Mouse (Mus musculus) testis, postnatal 14 days (tissue): ENCODE measurements around the gene 2810004N23Rik.

Experiments
- DNase-seq: peaks from one replicate; pipeline ENCODE4 v3.0.0; 2021; ENCODE audit warnings: low spot score

Gene 2810004N23Rik

DNA sequence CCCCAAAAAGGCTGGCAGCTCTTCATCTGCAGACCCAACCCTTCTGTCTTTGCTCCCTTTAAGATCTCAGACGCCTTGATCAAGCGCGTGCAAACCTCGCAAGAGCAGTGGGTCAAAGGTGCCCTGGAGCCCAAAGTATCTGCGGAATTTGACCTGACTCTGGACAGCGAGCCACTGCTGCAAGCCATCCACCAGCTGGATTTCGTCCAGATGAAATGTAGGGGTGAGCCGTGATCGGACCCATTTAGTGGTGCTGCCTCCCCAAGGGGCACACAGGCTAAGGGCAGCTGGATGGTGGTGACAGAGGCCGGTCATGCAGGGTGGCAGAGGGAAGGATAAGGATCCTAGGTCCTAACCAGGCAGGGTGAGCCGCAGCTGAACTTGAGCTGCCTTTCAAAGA lies 42.8 kb downstream of the 2810004N23Rik start:
- no peak for DNase-seq

DNA sequence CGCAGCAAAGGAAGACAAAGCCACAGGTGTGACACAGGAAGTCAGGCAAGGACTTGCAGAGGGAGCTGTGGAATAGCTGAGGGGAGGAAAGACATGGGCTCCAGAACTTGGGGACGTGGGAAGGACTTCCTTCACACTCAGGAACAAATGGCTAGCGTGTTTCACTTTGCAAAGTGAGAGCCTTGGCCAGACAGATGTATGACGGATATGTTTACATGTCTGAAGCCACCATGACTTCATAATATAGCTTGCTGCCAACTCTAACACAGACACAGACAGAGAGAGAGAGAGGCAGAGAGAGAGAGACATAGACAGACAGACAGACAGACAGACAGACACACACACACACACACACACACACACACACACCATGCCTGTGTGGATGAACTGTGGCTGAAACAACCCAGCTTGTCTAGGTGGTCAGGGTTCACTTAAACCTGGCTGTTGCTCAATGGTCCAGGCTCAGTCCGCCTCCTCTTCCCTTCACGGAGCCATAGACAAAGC lies 43.3 kb downstream of the 2810004N23Rik start:
- no peak for DNase-seq

DNA sequence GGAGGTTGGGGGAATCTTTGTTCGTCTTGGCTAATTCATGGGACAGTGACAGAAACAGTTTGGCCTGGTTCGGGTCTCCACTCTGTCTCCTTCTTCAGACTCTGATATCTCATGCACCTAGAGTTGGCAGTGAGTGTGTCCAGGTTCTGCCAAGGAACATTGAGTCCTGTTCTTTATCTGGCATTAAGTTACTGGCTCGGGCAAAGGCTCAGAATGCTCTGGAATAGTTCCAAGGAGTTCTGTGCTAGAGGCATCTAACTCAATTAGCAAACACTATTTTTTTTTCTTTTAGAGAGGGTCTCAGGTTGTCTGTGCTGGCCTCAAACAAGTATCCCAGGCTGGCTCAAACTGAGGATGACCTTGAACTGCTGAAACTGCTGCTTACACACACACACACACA lies 45.6 kb downstream of the 2810004N23Rik start:
- peak; percentile 69 for DNase-seq

DNA sequence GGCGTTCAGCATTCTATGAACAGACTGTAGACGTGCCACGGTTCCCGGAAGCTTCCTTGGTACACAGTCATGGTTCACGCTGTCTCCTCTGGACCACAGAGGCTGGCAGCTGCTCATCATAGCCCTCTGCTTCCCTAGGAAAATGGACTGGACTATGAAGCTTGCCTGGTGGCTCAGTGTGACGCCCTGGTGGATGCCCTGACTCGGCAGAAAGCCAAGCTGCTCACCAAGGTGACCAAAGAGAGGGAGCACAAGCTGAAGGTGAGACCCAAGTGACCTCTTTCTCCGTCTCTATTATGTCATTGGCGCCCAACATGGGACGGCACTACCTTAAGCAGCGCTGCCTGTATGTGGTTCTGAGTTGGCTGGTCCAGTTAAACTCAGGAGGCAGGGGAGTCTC lies 46.1 kb downstream of the 2810004N23Rik start:
- DNase-seq = no peak

DNA sequence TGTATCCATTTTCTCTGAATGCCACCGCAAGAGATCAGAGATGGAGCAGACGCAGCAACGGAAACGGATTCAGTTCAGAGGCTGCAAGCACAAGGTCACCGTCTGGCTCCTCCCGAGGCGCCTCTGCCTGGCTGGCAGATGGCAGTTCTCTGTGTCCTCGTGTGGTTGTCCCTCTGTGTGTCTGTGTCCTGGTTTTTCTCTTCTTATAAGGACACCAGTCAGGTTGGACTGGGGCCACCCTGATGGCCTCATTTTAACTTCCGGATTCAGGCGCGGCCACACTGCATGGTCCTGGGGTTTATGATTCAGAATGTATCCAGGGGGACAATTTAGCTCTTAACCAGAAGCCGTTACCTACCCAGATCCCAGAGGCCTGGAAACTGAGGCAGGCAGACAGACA lies 47.0 kb downstream of the 2810004N23Rik start:
- DNase-seq = no peak

DNA sequence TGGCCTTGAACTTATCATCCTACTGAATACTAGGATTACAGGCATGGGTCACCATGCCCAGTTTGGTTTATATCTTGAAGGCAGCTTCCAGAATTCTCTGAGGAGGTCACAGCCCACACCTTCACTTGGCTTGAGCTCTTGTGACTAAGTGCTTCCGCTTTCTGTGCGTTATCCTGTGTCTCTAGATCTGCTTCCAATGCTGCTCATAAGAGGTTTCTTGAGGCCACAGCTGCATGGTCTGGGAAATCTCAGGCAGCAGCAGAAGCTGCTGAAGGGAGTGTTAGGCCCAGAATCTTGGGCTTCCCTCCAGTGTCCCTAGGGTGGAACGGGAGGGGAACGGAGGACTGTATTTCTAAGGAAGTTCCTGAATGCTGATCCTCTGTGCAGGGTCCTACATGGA lies 49.6 kb downstream of the 2810004N23Rik start:
- no peak for DNase-seq

DNA sequence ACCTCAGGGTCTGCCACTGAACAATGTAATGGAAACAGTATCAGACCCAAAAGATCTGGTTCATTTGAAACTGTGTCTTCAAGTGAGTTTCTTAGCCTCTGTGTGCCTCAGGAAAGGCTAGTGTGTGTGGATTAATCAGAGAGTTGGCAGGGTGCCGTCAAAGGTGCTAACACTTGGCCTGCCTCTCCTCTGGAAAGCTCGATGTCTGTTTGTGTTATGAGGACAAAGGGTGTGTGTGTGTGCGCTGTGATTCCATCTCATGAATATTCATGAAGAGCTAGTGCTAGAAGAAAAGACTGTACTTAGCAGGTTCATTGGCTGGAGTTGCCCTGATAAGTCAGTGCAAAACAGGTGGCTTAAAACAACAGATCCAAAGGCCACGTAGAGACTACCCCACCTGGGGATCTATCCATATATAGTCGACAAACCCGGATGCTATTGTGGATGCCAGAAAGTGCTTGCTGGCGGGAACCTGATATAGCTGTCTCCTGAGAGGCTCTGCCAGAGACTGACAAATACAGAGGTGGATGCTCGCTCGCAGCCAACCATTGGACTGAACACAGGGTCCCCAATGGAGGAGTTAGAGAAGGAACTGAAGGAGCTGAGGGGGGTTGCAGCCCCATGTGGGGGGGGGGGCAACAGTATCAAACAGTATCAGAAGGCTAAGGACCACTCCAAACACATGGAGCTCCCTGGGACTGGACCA lies 52.1 kb downstream of the 2810004N23Rik start:
- DNase-seq = no peak

DNA sequence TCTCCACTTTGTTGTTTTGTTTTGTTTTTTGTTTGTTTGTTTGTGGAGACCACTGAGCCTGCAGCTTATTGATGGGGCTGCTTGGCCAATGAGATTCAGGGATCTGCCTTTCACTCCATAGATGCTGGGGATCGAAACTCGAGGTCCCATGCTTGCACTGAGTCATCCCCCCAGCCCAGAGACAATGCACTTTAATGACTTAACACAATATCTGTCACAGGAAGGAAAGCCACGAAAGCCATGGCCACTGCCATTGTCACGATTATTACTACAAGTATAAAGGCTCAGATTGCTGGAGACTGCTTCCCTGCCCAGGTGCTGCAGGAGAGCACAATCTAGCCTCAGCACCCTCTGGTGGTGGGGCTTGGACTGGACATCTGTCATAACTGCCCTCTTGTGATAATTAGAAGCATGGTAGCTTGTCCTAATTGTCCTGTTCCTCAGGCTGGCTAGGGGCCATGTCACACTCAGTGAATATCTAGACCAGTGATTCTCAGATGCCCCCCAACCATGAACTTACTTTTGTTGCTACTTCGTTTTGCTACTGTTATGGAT lies 52.8 kb downstream of the 2810004N23Rik start:
- no peak for DNase-seq

DNA sequence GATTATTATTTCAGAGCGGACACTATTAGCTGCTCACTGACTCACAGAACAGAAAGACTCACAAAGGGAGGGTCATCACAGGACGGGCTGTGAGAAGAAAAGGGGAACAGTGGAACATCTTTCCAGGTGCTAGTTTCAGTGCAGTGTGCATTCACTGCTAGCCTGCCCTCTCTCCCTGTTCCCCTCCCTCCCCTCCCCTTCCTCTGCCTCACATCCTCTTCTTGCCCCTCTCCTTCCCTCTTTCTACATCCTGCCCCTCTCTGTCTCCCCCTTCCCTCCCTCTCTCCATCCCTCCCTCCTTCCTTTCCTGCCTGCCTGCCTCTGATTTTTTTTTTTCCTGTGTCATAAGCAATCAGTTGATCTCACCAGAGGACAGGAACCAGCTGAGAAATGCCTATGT lies 53.5 kb downstream of the 2810004N23Rik start:
- DNase-seq = no peak

DNA sequence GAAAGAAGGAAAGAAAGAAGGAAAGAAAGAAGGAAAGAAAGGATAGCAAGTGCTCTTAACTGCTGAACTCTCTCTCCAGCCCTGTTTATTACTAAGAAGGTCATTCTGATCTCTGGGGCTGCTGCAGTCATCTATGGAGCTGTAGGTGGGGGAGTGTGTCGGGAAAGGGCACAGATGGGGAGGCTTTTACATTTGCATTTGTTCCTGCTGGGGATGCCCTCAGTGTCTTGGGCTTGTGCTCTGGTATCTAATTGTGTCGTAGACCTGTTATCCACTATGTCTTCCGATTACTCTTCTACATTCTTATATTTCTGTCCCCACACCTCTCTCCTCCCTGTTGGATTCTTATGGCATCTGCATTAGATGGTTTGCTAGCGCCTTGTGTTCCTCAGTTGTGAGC lies 56.9 kb downstream of the 2810004N23Rik start:
- no peak for DNase-seq

DNA sequence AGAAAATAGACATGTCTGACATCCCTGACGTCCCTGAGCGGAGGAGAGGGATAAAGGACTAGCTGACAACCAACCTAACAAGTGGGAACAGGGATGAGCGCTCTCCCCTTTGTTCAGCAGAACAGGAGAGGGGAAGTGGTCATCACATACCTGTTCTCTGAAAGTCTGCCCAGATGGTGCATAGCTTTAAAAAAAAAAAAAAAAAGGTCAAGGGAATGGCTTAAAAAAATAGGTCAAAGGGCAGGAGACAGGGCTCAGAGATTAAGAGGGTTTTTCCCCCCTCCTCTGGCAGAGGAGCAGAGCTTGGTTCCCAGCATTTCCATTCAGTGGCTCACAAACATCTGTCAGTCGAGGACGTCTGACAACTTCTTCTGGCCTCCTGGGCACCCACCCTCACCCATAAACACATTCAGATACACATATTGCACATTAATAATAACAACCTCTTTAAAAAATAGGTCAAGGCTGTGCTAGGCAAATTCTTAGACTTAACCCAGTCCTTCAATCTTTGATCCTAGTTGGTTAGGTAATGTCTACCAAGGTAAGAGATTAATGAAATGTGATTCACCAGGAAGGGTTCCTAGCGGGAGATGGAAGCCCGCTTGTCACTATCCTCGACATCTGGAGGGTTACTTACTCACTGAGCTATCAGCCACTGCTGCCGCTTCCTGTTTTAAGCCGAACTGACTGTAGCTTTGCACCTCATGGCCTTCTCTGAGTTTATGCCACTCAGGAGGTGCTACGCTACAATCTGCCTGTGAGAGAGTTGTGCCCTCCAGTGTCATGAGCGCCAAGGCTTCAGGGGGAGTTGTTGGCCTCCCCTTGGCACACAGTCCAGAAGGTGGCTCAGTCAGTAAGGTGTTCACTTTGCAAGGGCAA lies 58.9 kb downstream of the 2810004N23Rik start:
- DNase-seq = no peak

DNA sequence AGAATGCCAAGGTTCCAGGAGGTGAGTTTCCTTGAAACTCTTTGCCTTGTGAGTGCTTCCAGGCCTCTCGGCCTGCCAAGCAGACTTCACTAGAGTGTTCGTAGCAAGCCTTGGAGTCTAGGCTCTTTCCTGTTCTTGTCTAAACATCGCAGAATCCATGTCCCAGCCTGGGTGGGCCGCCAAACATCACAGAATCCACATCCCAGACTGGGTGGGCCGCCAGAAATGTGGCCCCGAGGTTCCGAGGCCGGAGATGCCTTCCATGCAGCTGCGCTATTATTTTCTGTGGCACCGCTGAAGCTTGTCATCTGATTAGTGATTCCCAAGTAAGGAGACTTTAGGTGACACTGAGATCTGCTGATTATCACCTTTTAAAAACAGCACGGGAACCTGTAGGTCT lies 62.4 kb downstream of the 2810004N23Rik start:
- DNase-seq = no peak

DNA sequence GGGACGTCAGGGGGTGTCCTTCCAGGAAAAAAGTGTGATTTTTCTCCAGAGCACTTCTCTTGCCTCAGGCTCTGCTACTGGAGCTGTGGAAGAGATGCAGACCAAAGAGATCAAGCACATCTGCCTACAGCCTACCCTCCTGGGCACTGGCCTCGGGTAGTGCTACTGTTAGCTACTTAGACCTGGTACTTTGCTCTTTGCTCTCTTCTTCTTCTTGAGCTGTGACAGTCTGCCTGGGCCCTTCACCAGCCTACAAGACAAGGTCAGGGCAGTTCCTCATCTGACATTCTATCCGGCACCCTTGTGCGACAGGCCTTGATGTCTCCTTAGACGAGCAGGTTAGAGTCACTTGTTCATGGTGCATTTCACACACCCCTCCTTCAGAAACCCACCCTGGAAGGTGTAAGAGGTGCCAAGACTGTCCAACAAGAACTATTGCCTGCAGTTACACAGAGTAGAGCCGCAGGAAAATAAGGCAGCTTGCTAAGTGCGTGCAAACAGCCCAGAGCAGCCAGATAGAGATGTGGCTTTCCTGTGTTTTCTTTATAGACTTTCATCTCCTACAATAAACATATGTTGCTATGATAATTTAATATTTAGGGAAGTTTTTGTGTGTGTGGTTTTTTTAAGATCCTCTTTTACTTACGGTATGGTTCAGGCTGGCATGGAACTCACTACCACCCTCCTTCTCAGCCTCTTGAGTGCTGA lies 67.0 kb downstream of the 2810004N23Rik start:
- no peak for DNase-seq

DNA sequence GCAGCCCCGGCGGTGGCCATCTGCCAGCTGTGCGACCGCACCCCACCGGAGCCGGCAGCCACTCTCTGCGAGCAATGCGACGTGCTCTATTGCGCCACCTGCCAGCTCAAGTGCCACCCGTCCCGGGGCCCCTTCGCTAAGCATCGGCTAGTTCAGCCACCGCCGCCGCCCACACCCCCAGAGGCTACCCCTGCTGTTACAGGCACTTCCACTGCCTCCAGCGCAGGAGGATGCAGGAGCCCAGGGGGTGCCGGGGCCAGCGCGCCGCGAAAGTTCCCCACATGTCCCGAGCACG lies 68.5 kb downstream of the 2810004N23Rik start:
- peak; percentile 11 for DNase-seq

DNA sequence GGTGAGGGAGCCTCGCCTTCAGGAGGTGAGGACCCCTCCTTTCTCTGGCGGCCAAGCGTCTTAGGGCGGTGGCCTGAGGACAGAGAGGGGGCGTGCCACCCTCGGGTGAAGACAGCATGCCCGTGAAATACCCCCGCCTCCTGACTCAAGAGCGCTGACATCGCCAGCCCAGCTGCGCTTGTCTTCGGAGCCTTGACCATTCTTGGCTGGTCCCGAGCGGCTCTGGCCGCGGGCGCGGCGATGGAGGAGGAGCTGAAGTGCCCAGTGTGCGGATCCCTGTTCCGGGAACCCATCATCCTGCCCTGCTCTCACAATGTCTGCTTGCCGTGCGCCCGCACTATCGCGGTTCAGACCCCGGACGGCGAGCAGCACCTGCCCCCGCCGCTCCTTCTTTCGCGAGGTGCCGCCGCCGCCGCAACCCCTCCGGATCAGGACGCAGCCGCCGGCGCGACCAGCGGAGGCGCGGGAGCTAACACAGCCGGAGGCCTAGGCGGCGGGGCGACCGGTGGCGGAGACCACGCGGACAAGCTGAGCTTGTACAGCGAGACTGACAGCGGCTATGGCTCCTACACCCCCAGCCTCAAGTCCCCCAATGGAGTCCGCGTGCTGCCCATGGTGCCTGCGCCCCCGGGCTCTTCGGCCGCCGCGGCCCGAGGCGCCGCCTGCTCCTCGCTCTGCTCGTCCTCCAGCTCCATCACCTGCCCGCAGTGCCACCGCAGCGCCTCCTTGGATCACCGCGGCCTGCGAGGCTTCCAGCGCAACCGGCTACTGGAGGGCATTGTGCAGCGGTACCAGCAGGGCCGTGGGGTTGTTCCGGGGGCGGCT lies 69.0 kb downstream of the 2810004N23Rik start:
- no peak for DNase-seq

DNA sequence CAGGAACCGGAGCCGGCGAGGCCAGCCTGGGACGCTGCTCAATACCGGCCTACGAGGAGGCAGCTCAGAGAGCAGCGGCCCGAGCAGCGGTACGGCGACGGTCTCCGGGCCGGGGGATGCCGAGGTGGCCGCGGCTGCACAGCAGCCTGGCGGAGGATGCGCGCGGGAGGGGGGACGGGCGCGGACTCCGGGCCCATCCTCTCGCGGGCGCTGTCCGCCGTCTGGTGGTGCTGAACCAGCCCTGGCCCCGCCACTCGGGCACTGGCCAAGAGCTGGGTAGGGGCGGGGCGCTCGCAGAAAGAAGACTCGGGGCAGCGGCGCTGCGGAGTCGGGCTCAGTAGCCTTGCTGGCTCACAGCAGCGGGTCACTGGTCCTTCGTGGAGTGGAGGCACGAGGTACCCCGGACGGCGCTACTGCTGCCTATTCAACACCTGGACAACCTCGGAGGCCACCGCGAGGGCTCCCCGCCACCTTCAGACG lies 69.7 kb downstream of the 2810004N23Rik start:
- peak; percentile 82 for DNase-seq

DNA sequence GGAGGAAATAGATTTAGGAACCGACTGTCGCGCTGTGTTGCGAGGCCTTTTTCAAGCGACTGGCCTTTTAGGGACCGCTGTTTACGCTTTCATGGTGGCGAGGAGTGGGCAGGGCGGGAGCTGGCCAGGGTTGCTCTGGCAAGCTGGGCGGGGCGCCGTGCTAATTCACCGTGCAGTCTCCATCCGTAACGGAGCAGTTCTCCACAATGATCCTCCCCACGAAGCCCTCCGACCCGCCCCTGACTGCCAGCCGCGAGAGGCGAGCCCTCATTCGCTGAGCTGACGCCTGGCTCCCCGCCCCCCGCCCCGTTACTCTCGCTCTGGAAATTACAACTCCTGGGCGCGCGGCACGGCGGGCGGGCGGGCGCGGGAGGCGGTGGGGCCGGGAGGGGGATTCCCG lies 70.2 kb downstream of the 2810004N23Rik start, which contains the start of gene Trim67:
Gene Trim67, plus strand, starts transcription at position 385 of the 400 bp plus-strand sequence.
- DNase-seq = peak; percentile 53

DNA sequence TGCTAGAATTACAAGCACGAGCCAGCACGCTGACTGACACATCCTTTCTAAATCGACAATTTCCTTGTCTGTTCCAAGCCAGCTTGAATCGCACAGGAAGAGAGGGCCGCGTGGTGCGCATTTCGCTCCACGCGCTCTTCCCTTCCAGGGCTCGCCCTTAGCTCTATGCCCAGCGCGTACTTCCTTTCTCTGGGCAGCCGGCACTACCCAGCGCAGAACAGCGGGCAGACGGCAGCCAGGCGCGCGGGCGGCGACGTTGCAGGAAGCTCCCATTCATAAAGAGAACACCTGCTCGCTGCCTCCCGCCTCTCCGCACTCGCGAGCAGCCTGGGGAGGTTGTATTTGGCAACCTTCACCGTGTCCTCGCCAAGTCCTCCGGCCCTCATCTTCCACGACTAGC lies 70.7 kb downstream of the 2810004N23Rik start:
- DNase-seq = peak; percentile 66

DNA sequence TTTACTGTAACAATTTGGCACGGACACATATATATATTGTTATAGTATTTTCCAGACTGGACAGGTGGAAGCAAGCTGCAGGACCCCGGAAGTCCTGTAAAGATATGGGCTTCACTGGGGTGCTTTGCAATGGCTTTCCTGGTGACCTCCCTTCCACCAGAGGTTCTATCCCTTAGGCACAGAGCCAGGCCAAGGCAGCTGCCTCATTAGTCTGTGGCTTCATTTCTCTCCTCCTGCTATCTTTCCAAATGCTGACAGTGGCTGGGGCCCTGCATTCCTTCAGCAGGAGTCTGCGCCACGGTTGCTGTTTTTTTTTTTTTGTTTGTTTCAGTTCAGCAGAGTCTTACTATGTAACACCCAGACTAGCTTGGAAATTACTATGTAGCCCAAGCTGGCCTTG lies 71.2 kb downstream of the 2810004N23Rik start:
- DNase-seq = no peak

DNA sequence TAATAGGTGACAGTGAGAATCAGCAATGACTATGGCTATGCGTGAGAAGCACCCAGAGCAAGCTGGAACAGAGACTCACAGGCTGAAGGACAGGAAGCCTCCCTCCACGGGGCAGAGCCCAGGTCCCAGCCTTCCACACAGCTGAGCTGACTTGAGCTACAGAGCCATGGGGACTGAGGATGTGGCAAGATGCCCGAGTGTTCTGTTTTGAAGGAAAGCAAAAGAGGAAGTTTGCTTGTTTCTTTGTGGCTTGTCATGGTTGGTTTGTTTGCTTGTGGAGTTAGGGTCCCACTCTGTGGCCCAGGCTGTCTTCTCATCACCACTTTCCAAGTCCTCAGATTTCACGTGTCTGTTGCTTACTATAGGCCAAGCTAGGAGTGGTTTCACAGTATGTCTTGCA lies 72.2 kb downstream of the 2810004N23Rik start:
- no peak for DNase-seq
